Mouse (Mus musculus) c-Kit-positive CD71-positive TER-119-positive erythroid progenitor cells, embryonic 14.5 days (primary cell): ENCODE data around the gene Lyar.

Experiments used
- DNase-seq: peaks from one replicate; pipeline ENCODE4 v3.0.0-alpha.2; 2013; ENCODE audit warnings: low spot score

Lyar gene

GRCm38 (mm10) chr5:38220328-38220912 lies at the start of gene Lyar, which contains the start of gene Zbtb49:
TSS of gene Lyar (plus strand) at chr5:38220470.
TSS of gene Zbtb49 (minus strand) at chr5:38220457.
- DNase-seq, result peak; percentile 88

- no peak for DNase-seq
Measured at GRCm38 (mm10) chr5:38173766-38174165, 46.5 kb upstream of the Lyar start.

GRCm38 (mm10) chr5:38174256-38174912 lies 45.9 kb upstream of the Lyar start:
- no peak for DNase-seq

- no peak for DNase-seq
Measured at GRCm38 (mm10) chr5:38184688-38185285, 35.5 kb upstream of the Lyar start.

- DNase-seq, result no peak
Measured at GRCm38 (mm10) chr5:38187006-38187405, 33.3 kb upstream of the Lyar start.

GRCm38 (mm10) chr5:38190907-38191306 lies 29.4 kb upstream of the Lyar start:
- DNase-seq, result no peak

- no peak for DNase-seq
Measured at GRCm38 (mm10) chr5:38194946-38195345, 25.3 kb upstream of the Lyar start.

GRCm38 (mm10) chr5:38195941-38196340 lies 24.3 kb upstream of the Lyar start:
- no peak for DNase-seq

- DNase-seq, result no peak
Measured at GRCm38 (mm10) chr5:38196821-38197481, 23.3 kb upstream of the Lyar start.

GRCm38 (mm10) chr5:38197482-38197823 lies 22.8 kb upstream of the Lyar start:
- DNase-seq, result peak; percentile 60

- no peak for DNase-seq
Measured at GRCm38 (mm10) chr5:38199686-38200085, 20.6 kb upstream of the Lyar start.

- DNase-seq, result no peak
Measured at GRCm38 (mm10) chr5:38205303-38205726, 15.0 kb upstream of the Lyar start.

- DNase-seq, result no peak
Measured at GRCm38 (mm10) chr5:38208985-38209384, 11.3 kb upstream of the Lyar start.

GRCm38 (mm10) chr5:38211691-38212090 lies 8.6 kb upstream of the Lyar start:
- no peak for DNase-seq

- DNase-seq, result no peak
Measured at GRCm38 (mm10) chr5:38213009-38213408, 7.3 kb upstream of the Lyar start.

GRCm38 (mm10) chr5:38219771-38220307 lies 431 bp upstream of the Lyar start:
- DNase-seq, result peak; percentile 31

- DNase-seq, result peak; percentile 39
Measured at GRCm38 (mm10) chr5:38235422-38235821, 15.2 kb downstream of the Lyar start.

GRCm38 (mm10) chr5:38236627-38237026 lies 16.4 kb downstream of the Lyar start:
- DNase-seq, result no peak

GRCm38 (mm10) chr5:38240727-38241472 lies 20.6 kb downstream of the Lyar start:
- DNase-seq, result no peak

GRCm38 (mm10) chr5:38241473-38241834 lies 21.2 kb downstream of the Lyar start:
- DNase-seq, result no peak

- DNase-seq, result no peak
Measured at GRCm38 (mm10) chr5:38241966-38242365, 21.7 kb downstream of the Lyar start.

- DNase-seq, result peak; percentile 23
Measured at GRCm38 (mm10) chr5:38255195-38255594, 34.9 kb downstream of the Lyar start.
